Mouse (Mus musculus) brain, embryonic 14.5 days (tissue): ENCODE data around the gene Foxd3.

Experiments used
- CTCF ChIP-seq: fragments of 200-500 bp; IDR thresholded peaks from 2 replicates; pipeline ENCODE4 v1.5.1; 2012; ENCODE audit warnings: inconsistent platforms, mild to moderate bottlenecking, moderate library complexity, borderline replicate concordance; ENCODE audit not compliant: insufficient read depth, insufficient read length; ENCODE audit errors: extremely low read depth
- POLR2A ChIP-seq: fragments of 200-500 bp; IDR thresholded peaks from 2 replicates; pipeline ENCODE4 v1.6.1; 2012; ENCODE audit warnings: mild to moderate bottlenecking, inconsistent platforms, borderline replicate concordance; ENCODE audit not compliant: poor library complexity, insufficient read depth, insufficient read length, severe bottlenecking; ENCODE audit errors: extremely low read depth

DNA sequence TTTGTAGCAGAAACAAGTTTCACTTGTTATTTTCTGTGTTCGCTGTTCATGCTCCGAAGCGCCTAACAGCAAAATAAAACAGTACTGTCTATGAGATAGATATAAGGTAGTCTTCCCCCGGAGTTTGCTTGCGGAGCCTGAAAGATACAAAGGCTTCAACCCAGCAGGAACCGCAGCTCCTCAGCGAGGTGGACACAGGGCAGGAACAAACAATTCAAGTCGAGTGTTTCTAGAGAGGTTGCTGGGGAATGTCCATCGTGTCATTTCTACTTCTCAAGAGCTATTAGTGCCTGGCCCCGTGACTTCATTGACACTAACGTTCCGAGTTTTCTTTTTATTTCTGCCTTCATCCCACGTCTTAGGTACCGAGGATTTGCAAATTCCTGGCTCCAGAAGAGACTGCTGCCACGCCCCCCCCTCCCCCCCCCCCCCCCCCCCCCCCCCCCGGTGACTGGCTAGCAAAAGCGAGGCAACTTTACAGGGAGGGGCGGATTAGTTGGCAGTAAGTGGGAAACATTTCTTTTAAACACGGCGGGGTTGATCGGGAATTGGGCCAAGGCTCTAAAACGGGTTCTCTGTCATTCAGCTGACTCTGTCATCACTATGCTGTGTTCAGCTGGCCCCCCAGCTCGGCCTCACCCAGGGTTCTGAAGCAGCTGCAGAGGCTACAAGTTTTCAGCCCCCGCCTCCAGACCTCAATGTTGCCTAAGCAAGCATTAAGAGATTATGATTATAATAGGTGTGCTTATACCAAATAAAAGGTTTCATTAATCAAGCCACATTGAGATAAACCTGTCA, 29.9 kb upstream of the Foxd3 start:
- TF ChIP-seq POLR2A (no peak), CTCF (no peak)
